Mouse (Mus musculus) G1E (cell line): ENCODE data around the gene Abt1.

Experiments used
- CTCF ChIP-seq: IDR thresholded peaks from 2 replicates; pipeline ENCODE4 v1.5.1; 2012; ENCODE audit warnings: low read depth, low read length, inconsistent platforms, mixed read lengths
- POLR2AphosphoS5 ChIP-seq: IDR thresholded peaks from 2 replicates; pipeline ENCODE4 v1.6.1; 2012; ENCODE audit warnings: low read depth, low read length, inconsistent platforms; ENCODE audit not compliant: insufficient replicate concordance

DNA sequence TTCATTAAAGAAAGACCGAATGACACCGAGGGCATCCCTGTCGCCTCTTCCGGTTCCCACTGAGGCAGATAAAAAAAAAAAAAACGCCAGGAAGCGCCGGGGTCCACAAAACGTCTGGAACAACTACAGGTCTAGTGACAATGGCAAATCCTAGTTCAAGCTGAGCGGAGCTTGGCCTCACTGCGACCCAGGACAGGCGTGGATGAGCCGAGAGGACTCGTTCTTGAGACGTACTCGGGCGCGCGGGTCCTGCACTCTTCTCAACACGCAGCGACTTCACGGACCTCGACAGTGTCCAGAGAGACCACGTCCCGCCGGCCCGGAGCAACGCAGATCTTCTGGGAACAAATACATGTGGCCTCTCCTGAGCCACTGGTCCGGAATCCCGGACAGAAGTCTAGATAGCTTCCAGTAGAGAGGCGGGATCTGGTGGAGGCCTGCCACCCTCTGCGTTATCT lies 27.4 kb downstream of the Abt1 start:
- no peak for TF ChIP-seq CTCF
- no peak for TF ChIP-seq POLR2AphosphoS5
